Mouse (Mus musculus): ENCODE results near the gene Plbd1. TPM values are rescaled to one million over a fixed set of nuclear protein-coding genes. Genes with fewer than 3 reads are reported as not detected.

The Plbd1 gene
- polyA plus RNA-seq, 1 experiment, result 35.8 TPM

Other genes with a start within 250 kb of the Plbd1 start
- not detected in 2 replicates for gene E330021D16Rik, start 246.4 kb downstream of the Plbd1 start, polyA plus RNA-seq (2012; rRNA removed)
- 14.7 and 19.9 TPM in 2 replicates for gene Atf7ip, start 155.8 kb downstream of the Plbd1 start, polyA plus RNA-seq (2012; rRNA removed)
- gene Gucy2c, start 119.8 kb upstream of the Plbd1 start, polyA plus RNA-seq (2012; rRNA removed), result 0.04 and 0.09 TPM in 2 replicates
- 0.66 and 0.97 TPM in 2 replicates for gene Hist4h4, start 142.5 kb upstream of the Plbd1 start, polyA plus RNA-seq (2012; rRNA removed)
- 224 and 310 TPM in 2 replicates for gene H2afj, start 146.3 kb upstream of the Plbd1 start, polyA plus RNA-seq (2012; rRNA removed)
- gene BC049715, start 165.7 kb upstream of the Plbd1 start, polyA plus RNA-seq (2012; rRNA removed), result 0.86 and 2.3 TPM in 2 replicates
- 25.2 and 34.8 TPM in 2 replicates for gene Wbp11, start 166.3 kb upstream of the Plbd1 start, polyA plus RNA-seq (2012; rRNA removed)
- 0.08 and 0.12 TPM in 2 replicates for gene Smco3, start 173.5 kb upstream of the Plbd1 start, polyA plus RNA-seq (2012; rRNA removed)
- gene Art4, start 195.8 kb upstream of the Plbd1 start, polyA plus RNA-seq (2012; rRNA removed), result 10.3 and 12.8 TPM in 2 replicates
- gene Mgp, start 213.9 kb upstream of the Plbd1 start, polyA plus RNA-seq (2012; rRNA removed), result 1,037 and 1,559 TPM in 2 replicates